Mouse (Mus musculus) hindbrain, embryonic 14.5 days (tissue): ENCODE data around the gene Hmgcs1. TPM values are rescaled to one million over a fixed set of nuclear protein-coding genes. Genes with fewer than 3 reads are reported as not detected.

ENCODE experiments used
- ATAC-seq: fragments of 200-750 bp; cut with Nextera tagmentation; 2 replicates; pipeline ENCODE4 v1.8.0; 2017; ENCODE audit warnings: moderate number of reproducible peaks, mild to moderate bottlenecking, moderate TSS enrichment, moderate library complexity; ENCODE audit not compliant: low FRiP score
- DNase-seq: peaks from one replicate; pipeline ENCODE4 v3.0.0-alpha.2; 2015; ENCODE audit warnings: low spot score
- H3K27ac ChIP-seq: fragments of 300-500 bp; sonication (generic); 2 replicates; pipeline ENCODE4 v1.5.1; 2014; ENCODE audit warnings: mild to moderate bottlenecking, moderate library complexity
- H3K27me3 ChIP-seq: fragments of 300-500 bp; sonication (generic); 2 replicates; pipeline ENCODE4 v1.6.1; 2014; ENCODE audit warnings: mild to moderate bottlenecking, low read length, mixed read lengths; ENCODE audit not compliant: control insufficient read depth, insufficient read depth
- H3K36me3 ChIP-seq: fragments of 300-500 bp; sonication (generic); replicated peaks from 2 replicates; pipeline ENCODE4 v1.6.1; 2014; ENCODE audit not compliant: control insufficient read depth, insufficient read depth
- H3K4me1 ChIP-seq: fragments of 300-500 bp; sonication (generic); replicated peaks from 2 replicates; pipeline ENCODE4 v1.6.1; 2014; ENCODE audit warnings: antibody characterized with exemption, low read length, mixed read lengths; ENCODE audit not compliant: control insufficient read depth, insufficient read depth
- H3K4me2 ChIP-seq: fragments of 300-500 bp; sonication (generic); replicated peaks from 2 replicates; pipeline ENCODE4 v1.6.1; 2014; ENCODE audit warnings: mild to moderate bottlenecking, moderate library complexity
- H3K4me3 ChIP-seq: fragments of 300-500 bp; sonication (generic); replicated peaks from 2 replicates; pipeline ENCODE4 v1.5.1; 2014; ENCODE audit warnings: mild to moderate bottlenecking, low read length
- H3K9ac ChIP-seq: fragments of 300-500 bp; sonication (generic); 2 replicates; pipeline ENCODE4 v1.6.1; 2014
- H3K9me3 ChIP-seq: fragments of 300-500 bp; sonication (generic); 2 replicates; pipeline ENCODE4 v1.6.1; 2016; ENCODE audit warnings: low read length; ENCODE audit not compliant: control insufficient read depth
- WGBS: fragments of 180-500 bp; shearing (Covaris S2); extraction: QIAGEN DNeasy Blood & Tissue Kit; methylation state at CpG from one replicate; pipeline ENCODE4 v1.1.7; 2014; 5-methylcytosine and 5-hydroxymethylcytosine counted together
- polyA plus RNA-seq: library from polyadenylated mRNA; unstranded; fragments of >200 nt; fragmentation: Nextera tagmentation; extraction: Ambion mirVana; gene quantifications from 2 replicates; pipeline ENCODE4 v1.2.1, GENCODE M21; 2014

The Hmgcs1 gene
- 533 and 643 TPM in 2 replicates for polyA plus RNA-seq

- Histone ChIP-seq H3K4me1 (peaks cover 50% of the 10 kb centered on the region), H3K4me3 (peak within 1 kb of the TSS; percentile 75), H3K9me3 (no peaks in the 10 kb centered on the region), H3K27me3 (no peaks in the 10 kb centered on the region), H3K36me3 (peaks cover 5% of the 10 kb centered on the region; the same call in 1 of the 2 replicates), H3K4me2 (peak within 1 kb of the TSS; percentile 83), H3K9ac (peak within 1 kb of the TSS; percentile 91), H3K27ac (peak within 1 kb of the TSS; percentile 97)
- DNase-seq (peak; percentile 98), ATAC-seq (peak; percentile 99)
- WGBS = under 1% methylated on average over 59 of the region's 59 CpGs
Observed at GRCm38 (mm10) chr13:119690039-119690728, at the start of gene Hmgcs1. Gene Hmgcs1 (plus strand): TSS chr13:119690379.

GRCm38 (mm10) chr13:119640504-119640903, 49.7 kb upstream of the Hmgcs1 start:
- Histone ChIP-seq H3K27me3 (no peaks in the 10 kb centered on the region), H3K9ac (no peak overlapping the region), H3K4me2 (no peak overlapping the region), H3K9me3 (no peaks in the 10 kb centered on the region), H3K4me3 (no peak overlapping the region), H3K4me1 (no peaks in the 10 kb centered on the region), H3K36me3 (no peaks in the 10 kb centered on the region), H3K27ac (no peak overlapping the region)
- 39% methylated on average over 4 of the region's 4 CpGs for WGBS
- no peak for ATAC-seq
- peak; percentile 70 for DNase-seq

- Histone ChIP-seq H3K27ac (no peak overlapping the region), H3K9me3 (no peaks in the 10 kb centered on the region), H3K4me2 (no peak overlapping the region), H3K9ac (no peak overlapping the region), H3K4me1 (no peaks in the 10 kb centered on the region), H3K36me3 (no peaks in the 10 kb centered on the region), H3K4me3 (no peak overlapping the region), H3K27me3 (no peaks in the 10 kb centered on the region)
- ATAC-seq (no peak), DNase-seq (no peak)
- 82% methylated on average over 7 of the region's 7 CpGs for WGBS
Observed at GRCm38 (mm10) chr13:119641145-119641544, 49.0 kb upstream of the Hmgcs1 start.

GRCm38 (mm10) chr13:119644769-119645168, 45.4 kb upstream of the Hmgcs1 start:
- H3K9ac ChIP-seq = no peak overlapping the region
- no peak overlapping the region for H3K4me2 ChIP-seq
- no peak overlapping the region for H3K4me3 ChIP-seq
- H3K36me3 ChIP-seq = no peaks in the 10 kb centered on the region
- no peak for ATAC-seq
- H3K27ac ChIP-seq = no peak overlapping the region
- 60% methylated on average over 5 of the region's 5 CpGs for WGBS
- H3K4me1 ChIP-seq = no peaks in the 10 kb centered on the region; the same call in 1 of the 2 replicates
- H3K27me3 ChIP-seq = no peaks in the 10 kb centered on the region
- no peak for DNase-seq
- H3K9me3 ChIP-seq = no peaks in the 10 kb centered on the region

GRCm38 (mm10) chr13:119646511-119646910, 43.7 kb upstream of the Hmgcs1 start:
- Histone ChIP-seq H3K4me1 (no peaks in the 10 kb centered on the region; the same call in 1 of the 2 replicates), H3K36me3 (no peaks in the 10 kb centered on the region), H3K4me2 (no peak overlapping the region), H3K9me3 (no peaks in the 10 kb centered on the region), H3K27me3 (no peaks in the 10 kb centered on the region), H3K4me3 (no peak overlapping the region), H3K27ac (no peak overlapping the region), H3K9ac (no peak overlapping the region)
- DNase-seq (no peak), ATAC-seq (no peak)
- WGBS = 100% methylated on average over 1 of the region's 1 CpGs

GRCm38 (mm10) chr13:119648891-119649698, 41.1 kb upstream of the Hmgcs1 start:
- no peaks in the 10 kb centered on the region; the same call in 1 of the 2 replicates for H3K4me1 ChIP-seq
- 49% methylated on average over 15 of the region's 15 CpGs for WGBS
- H3K9me3 ChIP-seq = no peaks in the 10 kb centered on the region
- H3K27me3 ChIP-seq = no peaks in the 10 kb centered on the region
- peak overlapping the region; percentile 34 for H3K4me2 ChIP-seq
- DNase-seq = no peak
- peak overlapping the region; percentile 79 for H3K27ac ChIP-seq
- peak; percentile 69; the same call in 1 of the 2 replicates for ATAC-seq
- H3K9ac ChIP-seq = peak overlapping the region; percentile 48
- no peaks in the 10 kb centered on the region for H3K36me3 ChIP-seq
- H3K4me3 ChIP-seq = no peak overlapping the region

GRCm38 (mm10) chr13:119649699-119650046, 40.5 kb upstream of the Hmgcs1 start:
- DNase-seq (peak; percentile 44), ATAC-seq (no peak)
- Histone ChIP-seq H3K36me3 (no peaks in the 10 kb centered on the region), H3K4me3 (no peak overlapping the region), H3K4me1 (no peaks in the 10 kb centered on the region; the same call in 1 of the 2 replicates), H3K9ac (peak overlapping the region; percentile 48; the same call in 1 of the 2 replicates), H3K4me2 (peak overlapping the region; percentile 34), H3K27ac (peak overlapping the region; percentile 79), H3K27me3 (no peaks in the 10 kb centered on the region), H3K9me3 (no peaks in the 10 kb centered on the region)
- 60% methylated on average over 1 of the region's 1 CpGs for whole genome bisulfite sequencing

- Histone ChIP-seq H3K4me1 (no peaks in the 10 kb centered on the region; the same call in 1 of the 2 replicates), H3K36me3 (no peaks in the 10 kb centered on the region)
- 98% methylated on average over 2 of the region's 2 CpGs for WGBS
Observed at GRCm38 (mm10) chr13:119654734-119655133, 35.4 kb upstream of the Hmgcs1 start.

GRCm38 (mm10) chr13:119656246-119656645, 33.9 kb upstream of the Hmgcs1 start:
- Histone ChIP-seq H3K27me3 (no peaks in the 10 kb centered on the region), H3K9me3 (no peaks in the 10 kb centered on the region), H3K9ac (no peak overlapping the region), H3K4me1 (no peaks in the 10 kb centered on the region), H3K4me2 (no peak overlapping the region), H3K4me3 (no peak overlapping the region), H3K36me3 (no peaks in the 10 kb centered on the region), H3K27ac (no peak overlapping the region)
- WGBS = 86% methylated on average over 2 of the region's 2 CpGs
- no peak for DNase-seq
- no peak for ATAC-seq

More at GRCm38 (mm10) chr13:119654734-119655133, 35.4 kb upstream of the Hmgcs1 start:
- Histone ChIP-seq H3K4me3 (no peak overlapping the region), H3K9ac (no peak overlapping the region), H3K4me2 (no peak overlapping the region), H3K9me3 (no peaks in the 10 kb centered on the region), H3K27me3 (no peaks in the 10 kb centered on the region), H3K27ac (no peak overlapping the region)
- DNase-seq (no peak), ATAC-seq (no peak)
